Mouse (Mus musculus) inflammation-experienced regulatory T-cells, adult 6 months (primary cell): ENCODE measurements around the gene Gpr160. TPM values are rescaled to one million over a fixed set of nuclear protein-coding genes. Genes with fewer than 3 reads are reported as not detected.

ENCODE experiments used
- ATAC-seq: one replicate; pipeline ENCODE4 v1.8.0; 2017
- polyA plus RNA-seq, 3 experiments: library from polyadenylated mRNA; unstranded; fragments of 100-300 nt; shearing (Covaris generic); gene quantifications; one replicate each; pipeline ENCODE4 v1.2.1; 2017

The Gpr160 gene
- polyA plus RNA-seq, 3 experiments from 2014 or later: 2.4 to 8.7 (median 3.9) TPM

- ATAC-seq: no peak
Measured at GRCm38 (mm10) chr3:30904658-30905057, 48.9 kb downstream of the Gpr160 start.

- peak; percentile 56 for ATAC-seq
Measured at GRCm38 (mm10) chr3:30917160-30917559, 61.4 kb downstream of the Gpr160 start.

GRCm38 (mm10) chr3:30927664-30928063, 71.9 kb downstream of the Gpr160 start:
- no peak for ATAC-seq

- peak; percentile 89 for ATAC-seq
Measured at GRCm38 (mm10) chr3:30929828-30930227, 74.1 kb downstream of the Gpr160 start.

GRCm38 (mm10) chr3:30934384-30934783, 78.6 kb downstream of the Gpr160 start:
- ATAC-seq: no peak

Other genes starting within 250 kb of the Gpr160 start
- gene Lrriq4, start 211.4 kb upstream of the Gpr160 start, polyA plus RNA-seq: not detected
- gene Lrrc34, start 208.1 kb upstream of the Gpr160 start, polyA plus RNA-seq: under 1 TPM in 2 of 3 experiments, not detected in 1; 0.42 to 0.44 TPM
- gene Lrrc31, start 156.1 kb upstream of the Gpr160 start, polyA plus RNA-seq: under 1 TPM in 1 of 3 experiments, not detected in 2; 0.09 TPM
- gene Samd7, start 109.7 kb upstream of the Gpr160 start, polyA plus RNA-seq: not detected
- gene Sec62, start 63.1 kb upstream of the Gpr160 start, polyA plus RNA-seq: 100 to 1,000 TPM in 1 of 3 experiments, 10 to 100 TPM in 2; 62.0 to 106 (median 82.2) TPM
- gene Phc3, start 113.5 kb downstream of the Gpr160 start, polyA plus RNA-seq: 10 to 100 TPM; 33.9 to 61.5 (median 43.2) TPM
- 1 to 10 TPM; 1.5 to 2.5 (median 1.8) TPM for gene Prkci, start 139.8 kb downstream of the Gpr160 start, polyA plus RNA-seq
- gene Skil, start 239.1 kb downstream of the Gpr160 start, polyA plus RNA-seq: 10 to 100 TPM; 29.8 to 63.7 (median 62.7) TPM